In the genomic region with DNA sequence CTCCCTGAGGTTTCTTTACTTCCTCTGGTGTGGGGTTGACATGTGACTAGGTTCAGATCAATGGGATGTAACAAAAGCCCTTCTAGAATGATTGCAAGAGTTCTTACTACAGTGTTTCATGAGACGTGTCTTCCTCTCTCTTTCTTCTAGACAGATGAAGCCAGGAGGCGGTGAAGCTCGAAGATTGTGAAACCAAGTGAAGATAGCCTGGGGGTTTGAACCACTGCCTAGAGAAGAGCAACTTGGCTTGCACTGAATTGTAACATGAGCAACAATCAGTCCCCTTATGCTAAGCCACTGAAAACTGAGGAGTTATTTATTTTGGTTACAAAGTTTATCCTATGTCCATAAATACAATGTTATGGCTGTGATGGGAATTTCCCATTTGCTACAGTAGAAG, we compare ENCODE assay signal across 30 mouse cellular contexts. TPM values are rescaled to one million over a fixed set of nuclear protein-coding genes. Genes with fewer than 3 reads are reported as not detected.
A peak's percentile ranks its signal among the peaks of the same experiment; 100 is the strongest.
DNase-seq lines count a peak whose midpoint lies in the region; ATAC-seq and TF ChIP-seq lines count a peak whose summit lies in the region.
"Had no signal": no experiment of that assay in that cellular context is flagged by ENCODE, and none has a peak within 500 bp of the region (broad histone marks: within the 10 kb centered on the region; RNA-seq: fewer than 3 reads in every experiment).

No protein-coding gene starts in this region.

- no peak for TF ChIP-seq POLR2A in heart, adult 2 months (IDR thresholded peaks at IDR 0.05; ENCODE audit: insufficient read depth, low read depth, low read length)

- intact Hi-C loops in heart, adult 2 months (cut with DNase I): no loop called here
- intact Hi-C loops in gastrocnemius, postnatal 36 days (cut with DNase I): no loop called here

- H3K4me3 ChIP-seq in heart, adult 2 months: no peak overlapping the region
- H3K4me3 ChIP-seq: embryonic facial prominence, embryonic 15.5 days; erythroblast, embryonic 14.5 days; forebrain, embryonic 15.5 days; heart, embryonic 15.5 days; hindbrain, embryonic 13.5 days had no signal

- H3K9ac ChIP-seq in heart, adult 2 months (ENCODE audit: low read depth, low read length): no peak overlapping the region
- H3K9ac ChIP-seq: embryonic facial prominence, embryonic 15.5 days; forebrain, embryonic 15.5 days; heart, embryonic 15.5 days; hindbrain, embryonic 13.5 days had no signal

- 0 out of 2 replicates have a peak, but pooled peaks cover 2% of the 10 kb centered on the region for H3K36me3 ChIP-seq in heart, adult 2 months (ENCODE audit: control insufficient read depth, insufficient read depth, low read length)
- H3K36me3 ChIP-seq: embryonic facial prominence, embryonic 15.5 days; forebrain, embryonic 15.5 days; G1E; heart, embryonic 15.5 days; hindbrain, embryonic 13.5 days had no signal

- TF ChIP-seq EP300 in heart, adult 2 months (IDR thresholded peaks at IDR 0.05; ENCODE audit: insufficient read depth, low read depth, low read length): no peak

- H3K27ac ChIP-seq in heart, adult 2 months: peak overlapping the region; percentile 13; the same call in 1 of the 2 replicates
- H3K27ac ChIP-seq: embryonic facial prominence, embryonic 15.5 days; forebrain, embryonic 15.5 days; heart, embryonic 15.5 days; hindbrain, embryonic 13.5 days; hindbrain, postnatal 0 days had no signal

- H3K79me2 ChIP-seq in heart, adult 2 months (replicated peaks; ENCODE audit: control insufficient read depth, insufficient read depth, low read length): no peaks in the 10 kb centered on the region

- no peak for ATAC-seq in activated CD4-positive, CD25-positive, alpha-beta regulatory T cell, adult 4 months
- ATAC-seq: forebrain, embryonic 15.5 days; hindbrain, postnatal 0 days had no signal

- WGBS in heart, adult 2 months: 70% methylated on average over 3 of the region's 3 CpGs

- no peak for TF ChIP-seq CTCF in heart, adult 2 months (IDR thresholded peaks at IDR 0.05)

- H3K4me1 ChIP-seq in heart, adult 2 months (ENCODE audit: control insufficient read depth, insufficient read depth, low read length): peaks cover 4% of the 10 kb centered on the region
- H3K4me1 ChIP-seq: embryonic facial prominence, embryonic 15.5 days; forebrain, embryonic 15.5 days; hindbrain, embryonic 13.5 days had no signal

- H3K27me3 ChIP-seq in heart, adult 2 months (ENCODE audit: control insufficient read depth, insufficient read depth, low read length): no peaks in the 10 kb centered on the region
- H3K27me3 ChIP-seq: embryonic facial prominence, embryonic 15.5 days; forebrain, embryonic 15.5 days; heart, embryonic 15.5 days; hindbrain, embryonic 13.5 days had no signal

- no peak for DNase-seq in heart, adult 2 months
- DNase-seq in heart, adult 9 months (ENCODE audit: low spot score in 2 of 2): no peak
- DNase-seq in retina, postnatal 1 day: peak; percentile 14
- no peak for DNase-seq in retina, embryonic 14.5 days (ENCODE audit: low spot score)
- DNase-seq in adipocyte (ENCODE audit: low spot score): peak; percentile 58
- no peak for DNase-seq in gastrocnemius, postnatal 36 days
- DNase-seq: cerebellum, adult 11 months; cerebellum, adult 8-10 months; cerebellum, postnatal 14 days; embryo, embryonic 11 days had no signal

RNA-seq across cellular contexts. Expression of a gene that starts 9.9 kb away (rescaled TPM):
- not detected for total RNA-seq in heart, adult 2 months (2021)
- not detected in 2 replicates for polyA plus RNA-seq in heart, adult 2 months (2012; rRNA removed)
- not detected for total RNA-seq in gastrocnemius, postnatal 36 days (2021)
- polyA plus RNA-seq in activated CD4-positive, CD25-positive, alpha-beta regulatory T cell, adult 4 months (2017; shearing (Covaris generic)): not detected
- total RNA-seq: adrenal gland, postnatal 10 days; adrenal gland, postnatal 4 days; common myeloid progenitor, adult 5-6 weeks; gastrocnemius, adult 8-10 months; gastrocnemius, postnatal 4 days; heart, postnatal 14 days; hematopoietic stem cell, adult 5-6 weeks; hindbrain, postnatal 0 days had no signal
- polyA plus RNA-seq: brain, embryonic 14.5 days; embryonic facial prominence, embryonic 11.5 days; embryonic facial prominence, embryonic 15.5 days; erythroblast, embryonic 14.5 days; forebrain, embryonic 11.5 days; G1E; heart, embryonic 11.5 days; heart, embryonic 15.5 days; hindbrain, embryonic 13.5 days; hindbrain, postnatal 0 days; intestine, embryonic 14.5 days had no signal

RNA-seq across cellular contexts. Expression of a gene that starts 41.8 kb away (rescaled TPM):
- total RNA-seq in heart, adult 2 months (2021): not detected
- polyA plus RNA-seq in heart, adult 2 months (2012; rRNA removed): not detected in 2 replicates
- total RNA-seq in gastrocnemius, postnatal 36 days (2021): 1 to 10 TPM; 1.4 to 2.1 TPM
- not detected for polyA plus RNA-seq in activated CD4-positive, CD25-positive, alpha-beta regulatory T cell, adult 4 months (2017; shearing (Covaris generic))
- total RNA-seq: common myeloid progenitor, adult 5-6 weeks; heart, postnatal 14 days had no signal
- polyA plus RNA-seq: erythroblast, embryonic 14.5 days; G1E; heart, embryonic 11.5 days had no signal

RNA-seq across cellular contexts. Expression of a gene that starts 47.0 kb away (rescaled TPM):
- 100 to 1,000 TPM; 182 to 219 TPM for total RNA-seq in heart, adult 2 months (2021)
- polyA plus RNA-seq in heart, adult 2 months (2012; rRNA removed): 122 and 281 TPM in 2 replicates
- total RNA-seq in gastrocnemius, postnatal 36 days (2021): 100 to 1,000 TPM; 125 to 142 TPM
- not detected for polyA plus RNA-seq in activated CD4-positive, CD25-positive, alpha-beta regulatory T cell, adult 4 months (2017; shearing (Covaris generic))
- total RNA-seq: common myeloid progenitor, adult 5-6 weeks; G1E; hematopoietic stem cell, adult 5-6 weeks had no signal
- polyA plus RNA-seq: erythroblast, embryonic 14.5 days; G1E had no signal

Comparison
In these comparisons a context has a peak if more than half of its experiments do, and no peak if none do; other contexts are left out.
1. DNase-seq: peak in retina, postnatal 1 day (single experiment) and adipocyte (single experiment); none in heart, adult 2 months (0 of 2), heart, adult 9 months (0 of 2), retina, embryonic 14.5 days (single experiment) and gastrocnemius, postnatal 36 days (0 of 2).